Comparison of ENCODE assay signal across 8 mouse cellular contexts in the genomic region with DNA sequence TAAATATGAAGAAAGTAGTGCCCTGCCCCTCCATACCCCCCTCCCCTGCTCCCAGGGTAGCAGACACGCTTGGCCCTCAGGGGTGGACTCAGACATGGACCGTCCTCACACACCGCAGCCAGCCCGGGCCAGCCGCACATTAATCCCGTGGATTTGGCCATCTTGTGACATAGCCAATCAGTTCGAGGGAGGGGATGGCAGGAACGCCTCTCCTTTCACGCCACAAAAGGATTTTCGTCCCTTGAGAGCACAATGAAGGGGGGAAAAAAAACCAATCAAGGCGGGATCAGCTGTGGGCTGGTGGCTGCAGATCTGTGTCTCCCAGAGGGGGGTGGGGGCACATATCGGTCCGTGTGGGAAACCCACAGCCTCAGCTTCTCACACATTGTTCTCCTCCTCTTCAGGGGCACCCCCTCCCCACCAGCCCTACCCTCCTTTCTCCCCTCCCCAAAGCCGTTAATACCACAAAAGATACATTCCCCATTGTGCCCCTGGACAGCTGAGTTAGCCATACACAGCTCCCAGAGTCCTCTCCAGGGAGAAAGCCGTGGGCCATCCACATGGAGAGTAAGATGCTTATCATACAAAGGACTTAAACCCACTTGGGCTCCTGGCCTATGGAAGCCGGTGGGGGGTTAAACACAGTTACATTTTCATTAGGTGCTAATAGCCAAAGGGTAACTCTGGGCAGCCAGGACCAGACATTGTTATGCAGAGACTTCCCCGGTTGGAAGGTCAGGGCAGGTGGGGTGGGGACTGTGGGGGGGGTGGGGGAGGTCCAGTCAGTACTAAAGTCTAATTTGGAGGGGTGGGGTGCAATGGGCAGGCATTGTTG.
DNase-seq lines count a peak whose midpoint lies in the region; ATAC-seq and TF ChIP-seq lines count a peak whose summit lies in the region.

No protein-coding gene starts in this region.

- H3K4me1 ChIP-seq in limb, embryonic 12.5 days (replicated peaks), result peaks cover 37% of the 10 kb centered on the region
- H3K4me1 ChIP-seq in stomach, postnatal 0 days (replicated peaks; ENCODE audit: control insufficient read depth, insufficient read depth), result no peaks in the 10 kb centered on the region; the same call in 1 of the 2 replicates

- ATAC-seq in limb, embryonic 12.5 days (ENCODE audit: insufficient number of reproducible peaks, insufficient read depth, low FRiP score, low TSS enrichment, low read depth), result peak; percentile 80
- ATAC-seq in stomach, postnatal 0 days (ENCODE audit: low FRiP score, low TSS enrichment), result peak; percentile 40; the same call in 1 of the 2 replicates
- no peak for ATAC-seq in CD4-positive, CD25-positive, alpha-beta regulatory T cell, adult 4 months

- peak overlapping the region; percentile 46 for H3K4me2 ChIP-seq in limb, embryonic 12.5 days
- H3K4me2 ChIP-seq in stomach, postnatal 0 days (replicated peaks; ENCODE audit: low read depth), result peak overlapping the region; percentile 23; the same call in 1 of the 2 replicates

- DNase-seq in heart, adult 11 months, result peak; percentile 65
- no peak for DNase-seq in heart, postnatal 10 days
- DNase-seq in right cerebral cortex, adult 2 months (ENCODE audit: low spot score in 2 of 2), result peak; percentile 9 to 14
- DNase-seq in right cerebral cortex, postnatal 14 days, result no peak
- no peak for DNase-seq in stomach, postnatal 0 days (ENCODE audit: low spot score)
- DNase-seq in left cerebral cortex, adult 18-20 months (ENCODE audit: low spot score in 2 of 2), result no peak

- intact Hi-C loops in heart, postnatal 10 days (cut with DNase I), result no loop called here

- H3K27ac ChIP-seq in limb, embryonic 12.5 days, result 0 out of 2 replicates have a peak overlapping the region, but pooled peaks have one; percentile 53
- no peak overlapping the region for H3K27ac ChIP-seq in stomach, postnatal 0 days (replicated peaks)

- WGBS in limb, embryonic 12.5 days, result 2% methylated on average over 17 of the region's 17 CpGs
- WGBS in stomach, postnatal 0 days, result 15% methylated on average over 17 of the region's 17 CpGs

- H3K36me3 ChIP-seq in limb, embryonic 12.5 days, result no peaks in the 10 kb centered on the region
- H3K36me3 ChIP-seq in stomach, postnatal 0 days (ENCODE audit: control insufficient read depth, insufficient read depth, low read length), result no peaks in the 10 kb centered on the region

- no peak overlapping the region for H3K9ac ChIP-seq in limb, embryonic 12.5 days (replicated peaks)
- H3K9ac ChIP-seq in stomach, postnatal 0 days (ENCODE audit: low read length), result no peak overlapping the region

- peak overlapping the region; percentile 18; the same call in 1 of the 2 replicates for H3K4me3 ChIP-seq in limb, embryonic 12.5 days (replicated peaks)
- no peak overlapping the region for H3K4me3 ChIP-seq in stomach, postnatal 0 days (ENCODE audit: low read depth, low read length)

- H3K27me3 ChIP-seq in limb, embryonic 12.5 days, result no peaks in the 10 kb centered on the region
- no peaks in the 10 kb centered on the region for H3K27me3 ChIP-seq in stomach, postnatal 0 days (ENCODE audit: control insufficient read depth, insufficient read depth, low read length)

- no peak for TF ChIP-seq CTCF in stomach, postnatal 0 days (IDR thresholded peaks at IDR 0.05; ENCODE audit: low read depth)

- no peaks in the 10 kb centered on the region for H3K9me3 ChIP-seq in limb, embryonic 12.5 days
- H3K9me3 ChIP-seq in stomach, postnatal 0 days (ENCODE audit: control insufficient read depth, low read length), result no peaks in the 10 kb centered on the region

- no peak for TF ChIP-seq EP300 in stomach, postnatal 0 days (optimal IDR thresholded peaks at IDR 0.05)

Comparison
In these comparisons a context has a peak if more than half of its experiments do, and no peak if none do; other contexts are left out.
1. DNase-seq: peak in heart, adult 11 months (single experiment) and right cerebral cortex, adult 2 months (2 of 2); none in heart, postnatal 10 days (0 of 2), right cerebral cortex, postnatal 14 days (single experiment), stomach, postnatal 0 days (single experiment) and left cerebral cortex, adult 18-20 months (0 of 2).